Mouse (Mus musculus) myocyte (in vitro differentiated cells): ENCODE data around the gene Cux1.

Experiments
- CEBPB ChIP-seq: IDR thresholded peaks from 2 replicates; pipeline ENCODE4 v1.6.1; 2011; ENCODE audit warnings: mild to moderate bottlenecking, moderate library complexity; ENCODE audit not compliant: poor library complexity, insufficient read depth, severe bottlenecking
- E2F4 ChIP-seq: IDR thresholded peaks from one replicate; pipeline ENCODE4 v1.6.1; 2011; ENCODE audit warnings: mild to moderate bottlenecking, control low read depth, moderate library complexity; ENCODE audit not compliant: insufficient read depth
- MAX ChIP-seq: IDR thresholded peaks from one replicate; pipeline ENCODE4 v1.6.1; 2011; ENCODE audit warnings: low read depth, mild to moderate bottlenecking, control low read depth
- MYOD1 ChIP-seq, 3 experiments: IDR thresholded peaks; one replicate each; pipeline ENCODE4 v1.6.1; 2011; ENCODE audit warnings: control low read depth in 2 of 3, low read depth in 2 of 3, mild to moderate bottlenecking in 2 of 3, moderate library complexity in 1 of 3; ENCODE audit not compliant: insufficient read length in 2 of 3, control insufficient read depth in 1 of 3
- MYOG ChIP-seq, 3 experiments: IDR thresholded peaks; one replicate each; pipeline ENCODE4 v1.6.1; 2011; ENCODE audit warnings: control low read depth in 2 of 3, low read depth in 2 of 3, mild to moderate bottlenecking in 2 of 3; ENCODE audit not compliant: insufficient read length in 2 of 3, control insufficient read depth in 1 of 3, insufficient read depth in 1 of 3
- POLR2A ChIP-seq: IDR thresholded peaks from one replicate; pipeline ENCODE4 v1.6.1; 2011; ENCODE audit warnings: low read depth, mild to moderate bottlenecking, control low read depth, moderate library complexity; ENCODE audit not compliant: insufficient read length
- POLR2AphosphoS2 ChIP-seq: IDR thresholded peaks from one replicate; pipeline ENCODE4 v1.6.1; 2011; ENCODE audit warnings: low read depth, control low read depth; ENCODE audit not compliant: insufficient read length
- REST ChIP-seq: IDR thresholded peaks from one replicate; pipeline ENCODE4 v1.6.1; 2011; ENCODE audit warnings: mild to moderate bottlenecking, control low read depth, moderate library complexity; ENCODE audit not compliant: insufficient read depth, insufficient read length
- TCF12 ChIP-seq: IDR thresholded peaks from one replicate; pipeline ENCODE4 v1.6.1; 2011; ENCODE audit warnings: mild to moderate bottlenecking, control low read depth; ENCODE audit not compliant: poor library complexity, insufficient read depth, severe bottlenecking
- TCF3 ChIP-seq: IDR thresholded peaks from one replicate; pipeline ENCODE4 v1.6.1; 2011; ENCODE audit warnings: low read depth, control low read depth; ENCODE audit not compliant: insufficient read length
- USF1 ChIP-seq: IDR thresholded peaks from one replicate; pipeline ENCODE4 v1.6.1; 2011; ENCODE audit warnings: low read depth, mild to moderate bottlenecking, control low read depth, moderate library complexity

GRCm38 (mm10) chr5:136507629-136508028 is 59.7 kb downstream of the Cux1 start:
- TF ChIP-seq POLR2A (no peak), TCF12 (no peak), USF1 (no peak), MAX (no peak), TCF3 (no peak), CEBPB (no peak), E2F4 (no peak), POLR2AphosphoS2 (no peak), MYOG (IDR thresholded peaks at IDR 0.05; ENCODE audit: control insufficient read depth in 1 of 3, insufficient read depth in 1 of 3, insufficient read length in 2 of 3, low read depth in 2 of 3) (no peak), MYOD1 (IDR thresholded peaks at IDR 0.05; ENCODE audit: control insufficient read depth in 1 of 3, insufficient read length in 2 of 3, low read depth in 2 of 3) (no peak), REST (no peak)
